Mouse (Mus musculus) heart, embryonic 14.5 days (tissue): ENCODE results near the gene Apoa2. TPM values are rescaled to one million over a fixed set of nuclear protein-coding genes. Genes with fewer than 3 reads are reported as not detected.

Source experiments
- ATAC-seq: fragments of 200-750 bp; cut with Nextera tagmentation; 2 replicates; pipeline ENCODE4 v1.8.0; 2017; ENCODE audit warnings: low read depth, moderate TSS enrichment; ENCODE audit not compliant: insufficient number of reproducible peaks, insufficient read depth, low FRiP score
- H3K27ac ChIP-seq, 2 experiments: fragments of 200-500 bp in 1 of 2; fragments of 300-500 bp in 1 of 2; sonication (generic) in 1 of 2; replicated peaks in 1 of 2; 2 replicates each; pipeline ENCODE4 v1.5.1; 2012 to 2014; ENCODE audit warnings: low read depth in 2 of 2, low read length in 2 of 2, control low read depth in 1 of 2, mild to moderate bottlenecking in 1 of 2, mixed read lengths in 1 of 2; ENCODE audit not compliant: control insufficient read depth in 1 of 2, insufficient read depth in 1 of 2
- H3K27me3 ChIP-seq: fragments of 300-500 bp; sonication (generic); 2 replicates; pipeline ENCODE4 v1.6.1; 2014; ENCODE audit warnings: mild to moderate bottlenecking, low read length, control low read depth; ENCODE audit not compliant: control insufficient read depth, insufficient read depth
- H3K36me3 ChIP-seq: fragments of 300-500 bp; sonication (generic); 2 replicates; pipeline ENCODE4 v1.6.1; 2014; ENCODE audit warnings: mild to moderate bottlenecking, control low read depth, low read length, mixed read lengths; ENCODE audit not compliant: control insufficient read depth, insufficient read depth
- H3K4me1 ChIP-seq, 2 experiments: fragments of 200-500 bp in 1 of 2; fragments of 300-500 bp in 1 of 2; sonication (generic) in 1 of 2; 2 replicates each; pipeline ENCODE4 v1.6.1; 2012 to 2014; ENCODE audit warnings: low read length in 2 of 2, control low read depth in 1 of 2, mixed read lengths in 1 of 2; ENCODE audit not compliant: control insufficient read depth in 2 of 2, insufficient read depth in 2 of 2
- H3K4me2 ChIP-seq: fragments of 300-500 bp; sonication (generic); 2 replicates; pipeline ENCODE4 v1.6.1; 2014; ENCODE audit warnings: mild to moderate bottlenecking, low read length
- H3K4me3 ChIP-seq, 2 experiments: fragments of 200-500 bp in 1 of 2; fragments of 300-500 bp in 1 of 2; sonication (generic) in 1 of 2; 2 replicates each; pipeline ENCODE4 v1.5.1; 2012 to 2014; ENCODE audit warnings: low read length in 2 of 2, mild to moderate bottlenecking in 2 of 2, control low read depth in 1 of 2, low read depth in 1 of 2, moderate library complexity in 1 of 2; ENCODE audit not compliant: control insufficient read depth in 1 of 2, insufficient read depth in 1 of 2
- H3K9ac ChIP-seq: fragments of 300-500 bp; sonication (generic); 2 replicates; pipeline ENCODE4 v1.6.1; 2014; ENCODE audit warnings: mild to moderate bottlenecking, low read length
- H3K9me3 ChIP-seq: fragments of 300-500 bp; sonication (generic); 2 replicates; pipeline ENCODE4 v1.6.1; 2016; ENCODE audit warnings: low read length, control low read depth; ENCODE audit not compliant: control insufficient read depth
- WGBS: fragments of 180-500 bp; shearing (Covaris S2); extraction: QIAGEN DNeasy Blood & Tissue Kit; methylation state at CpG from one replicate; pipeline ENCODE4 v1.1.7; 2014; 5-methylcytosine and 5-hydroxymethylcytosine counted together
- polyA plus RNA-seq: library from polyadenylated mRNA; unstranded; fragments of >200 nt; fragmentation: Nextera tagmentation; extraction: Ambion mirVana; gene quantifications from 2 replicates; pipeline ENCODE4 v1.2.1, GENCODE M21; 2014

The Apoa2 gene
- polyA plus RNA-seq, 1 experiment from 2014 or later = 5.3 TPM

- Histone ChIP-seq H3K36me3 (no peaks in the 10 kb centered on the region), H3K4me3 (peak overlapping the region; percentile 75 to 83), H3K27ac (0 out of 4 replicates have a peak overlapping the region, but pooled peaks of 1 of the 2 experiments have one; percentile 33), H3K9ac (peak overlapping the region; percentile 81), H3K4me1 (peaks cover 23 to 24% of the 10 kb centered on the region in 2 experiments), H3K27me3 (peaks cover 10% of the 10 kb centered on the region; the same call in 1 of the 2 replicates), H3K9me3 (no peaks in the 10 kb centered on the region), H3K4me2 (peak overlapping the region; percentile 97)
- no peak for ATAC-seq
- WGBS = 8% methylated on average over 20 of the region's 20 CpGs
Observed at GRCm38 (mm10) chr1:171195046-171195822, 29.6 kb upstream of the Apoa2 start.

GRCm38 (mm10) chr1:171195887-171196397 is 28.9 kb upstream of the Apoa2 start, which contains the start of gene Pcp4l1:
Pcp4l1 (minus strand) TSS chr1:171196268.
- Histone ChIP-seq H3K4me2 (peak within 1 kb of the TSS; percentile 97), H3K27ac (peak within 1 kb of the TSS; percentile 16 to 33; a peak in 1 of 4 replicates), H3K4me3 (peak within 1 kb of the TSS; percentile 75 to 83), H3K9ac (peak within 1 kb of the TSS; percentile 81), H3K4me1 (peaks cover 23 to 24% of the 10 kb centered on the region in 2 experiments), H3K36me3 (no peaks in the 10 kb centered on the region), H3K27me3 (peaks cover 10% of the 10 kb centered on the region; the same call in 1 of the 2 replicates), H3K9me3 (no peaks in the 10 kb centered on the region)
- peak; percentile 84 for ATAC-seq
- WGBS = under 1% methylated on average over 33 of the region's 33 CpGs

- Histone ChIP-seq H3K4me2 (no peak overlapping the region), H3K36me3 (no peaks in the 10 kb centered on the region), H3K27ac (no peak overlapping the region), H3K4me3 (no peak overlapping the region), H3K9ac (no peak overlapping the region), H3K27me3 (0 out of 2 replicates have a peak, but pooled peaks cover 4% of the 10 kb centered on the region), H3K4me1 (peaks cover 5% of the 10 kb centered on the region in 2 experiments), H3K9me3 (no peaks in the 10 kb centered on the region)
- ATAC-seq = no peak
- WGBS = 50% methylated on average over 1 of the region's 1 CpGs
Observed at GRCm38 (mm10) chr1:171199532-171199931, 25.3 kb upstream of the Apoa2 start.

- Histone ChIP-seq H3K27me3 (0 out of 2 replicates have a peak, but pooled peaks cover 4% of the 10 kb centered on the region), H3K9ac (no peak overlapping the region), H3K27ac (no peak overlapping the region), H3K4me3 (no peak overlapping the region), H3K4me1 (no peaks in the 10 kb centered on the region), H3K4me2 (no peak overlapping the region), H3K36me3 (no peaks in the 10 kb centered on the region), H3K9me3 (no peaks in the 10 kb centered on the region)
- WGBS = 84% methylated on average over 1 of the region's 1 CpGs
- no peak for ATAC-seq
Observed at GRCm38 (mm10) chr1:171200769-171201168, 24.1 kb upstream of the Apoa2 start.

GRCm38 (mm10) chr1:171203471-171204248 is 21.2 kb upstream of the Apoa2 start:
- H3K9me3 ChIP-seq = no peaks in the 10 kb centered on the region
- no peaks in the 10 kb centered on the region for H3K27me3 ChIP-seq
- no peak overlapping the region for H3K9ac ChIP-seq
- no peak overlapping the region for H3K27ac ChIP-seq
- H3K4me3 ChIP-seq = no peak overlapping the region
- no peaks in the 10 kb centered on the region for H3K4me1 ChIP-seq
- H3K36me3 ChIP-seq = no peaks in the 10 kb centered on the region
- WGBS = 57% methylated on average over 10 of the region's 11 CpGs
- no peak for ATAC-seq
- no peak overlapping the region for H3K4me2 ChIP-seq

- 0 out of 4 replicates have a peak, but pooled peaks cover 0 to 2% of the 10 kb centered on the region in 2 experiments for H3K4me1 ChIP-seq
- H3K9ac ChIP-seq = no peak overlapping the region
- H3K4me3 ChIP-seq = no peak overlapping the region
- no peak overlapping the region for H3K27ac ChIP-seq
- no peaks in the 10 kb centered on the region for H3K36me3 ChIP-seq
- H3K9me3 ChIP-seq = no peaks in the 10 kb centered on the region
- no peaks in the 10 kb centered on the region for H3K27me3 ChIP-seq
- H3K4me2 ChIP-seq = no peak overlapping the region
- WGBS = 49% methylated on average over 7 of the region's 7 CpGs
- ATAC-seq = no peak
Observed at GRCm38 (mm10) chr1:171204249-171204644, 20.6 kb upstream of the Apoa2 start.

- Histone ChIP-seq H3K36me3 (no peaks in the 10 kb centered on the region), H3K4me1 (peaks cover 3 to 4% of the 10 kb centered on the region in 2 experiments; a peak in 2 of 4 replicates), H3K27ac (no peak overlapping the region), H3K4me3 (no peak overlapping the region), H3K27me3 (no peaks in the 10 kb centered on the region), H3K9ac (no peak overlapping the region), H3K4me2 (no peak overlapping the region), H3K9me3 (no peaks in the 10 kb centered on the region)
- ATAC-seq = no peak
- 55% methylated on average over 6 of the region's 6 CpGs for WGBS
Observed at GRCm38 (mm10) chr1:171205704-171206493, 19.0 kb upstream of the Apoa2 start.
